8 mouse cellular contexts compared by ENCODE assay signal in the genomic region with DNA sequence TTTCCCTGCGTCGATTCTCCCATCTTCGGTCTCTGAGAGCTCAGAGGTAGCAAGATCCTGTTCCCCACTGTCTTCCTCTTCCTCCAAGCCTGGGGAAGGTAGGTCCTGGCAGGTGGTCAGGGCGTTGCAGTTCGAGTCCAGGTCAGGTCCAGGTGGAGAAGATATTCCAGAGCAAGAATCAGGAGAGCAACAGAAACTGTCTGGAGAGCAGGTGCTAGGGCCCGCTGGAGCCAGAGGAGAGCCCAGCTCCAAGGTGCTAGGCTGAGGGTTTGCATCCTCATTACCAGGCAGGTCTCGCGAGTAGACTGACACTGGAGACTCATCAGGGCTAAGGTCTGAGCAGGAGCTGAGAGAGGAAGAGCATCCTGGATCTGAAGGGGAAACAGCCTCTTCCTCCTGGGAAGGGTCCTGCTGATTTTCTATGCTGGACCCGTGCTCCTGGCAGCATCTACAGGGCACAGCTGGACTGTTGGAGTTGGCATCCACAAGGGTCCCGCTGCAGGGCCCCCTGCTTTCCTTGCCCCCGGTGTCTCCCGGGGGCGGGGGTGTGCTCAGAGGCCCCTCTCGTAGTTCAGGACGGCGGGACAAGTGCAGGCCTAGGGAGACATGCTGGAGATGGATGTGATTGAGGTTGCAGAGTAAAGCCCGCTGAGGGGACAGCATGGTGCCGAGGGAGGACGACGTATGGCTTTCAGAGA. TPM values are rescaled to one million over a fixed set of nuclear protein-coding genes. Genes with fewer than 3 reads are reported as not detected.
DNase-seq lines count a peak whose midpoint lies in the region; ATAC-seq and TF ChIP-seq lines count a peak whose summit lies in the region.

No protein-coding gene starts in this region.

- H3K9me3 ChIP-seq in heart, postnatal 0 days (replicated peaks; ENCODE audit: control insufficient read depth, low read length), result no peaks in the 10 kb centered on the region
- no peaks in the 10 kb centered on the region for H3K9me3 ChIP-seq in hindbrain, embryonic 12.5 days (replicated peaks)
- no peaks in the 10 kb centered on the region for H3K9me3 ChIP-seq in midbrain, postnatal 0 days (ENCODE audit: low read length)

- H3K27ac ChIP-seq in heart, postnatal 0 days (ENCODE audit: low read depth), result no peak overlapping the region
- peak overlapping the region; percentile 34 for H3K27ac ChIP-seq in cerebellum, adult 2 months (ENCODE audit: insufficient read depth, low read length)
- H3K27ac ChIP-seq in hindbrain, embryonic 12.5 days, result peak overlapping the region; percentile 71
- peak overlapping the region; percentile 59 for H3K27ac ChIP-seq in midbrain, postnatal 0 days (ENCODE audit: low read depth, low read length)

- TF ChIP-seq EP300 in heart, postnatal 0 days (IDR thresholded peaks at IDR 0.05; ENCODE audit: low read depth), result no peak

- 0 out of 2 replicates have a peak overlapping the region, but pooled peaks have one; percentile 95 for H3K4me2 ChIP-seq in heart, postnatal 0 days (ENCODE audit: low read depth, low read length)
- peak overlapping the region; percentile 98 for H3K4me2 ChIP-seq in hindbrain, embryonic 12.5 days (replicated peaks)
- peak overlapping the region; percentile 98 for H3K4me2 ChIP-seq in midbrain, postnatal 0 days (ENCODE audit: low read depth, low read length, poor library complexity, severe bottlenecking)

- ATAC-seq in heart, postnatal 0 days (ENCODE audit: insufficient read depth, low read depth), result no peak
- ATAC-seq in hindbrain, embryonic 12.5 days (ENCODE audit: low FRiP score), result no peak
- no peak for ATAC-seq in midbrain, postnatal 0 days (ENCODE audit: low FRiP score)
- no peak for ATAC-seq in activated CD4-positive, CD25-positive, alpha-beta regulatory T cell, adult 4 months

- DNase-seq in heart, postnatal 0 days (ENCODE audit: low spot score), result no peak
- no peak for DNase-seq in heart, postnatal 25 days (ENCODE audit: low spot score)
- peak; percentile 38 to 57 for DNase-seq in cerebellum, adult 2 months
- no peak for DNase-seq in midbrain, postnatal 0 days (ENCODE audit: low spot score)
- DNase-seq in urinary bladder, adult 18-20 months (ENCODE audit: low spot score in 2 of 2), result no peak
- no peak for DNase-seq in left cerebral cortex, postnatal 10 days (ENCODE audit: extremely low spot score in 1 of 2, low spot score in 2 of 2)

- H3K4me3 ChIP-seq in heart, postnatal 0 days (ENCODE audit: low read depth, low read length), result peak overlapping the region; percentile 70
- H3K4me3 ChIP-seq in cerebellum, adult 2 months (replicated peaks; ENCODE audit: insufficient read depth, low read depth, low read length), result peak overlapping the region; percentile 72
- peak overlapping the region; percentile 68 for H3K4me3 ChIP-seq in hindbrain, embryonic 12.5 days
- peak overlapping the region; percentile 74 for H3K4me3 ChIP-seq in midbrain, postnatal 0 days (ENCODE audit: low read depth, low read length)

- no peak for TF ChIP-seq POLR2A in cerebellum, adult 2 months (IDR thresholded peaks at IDR 0.05; ENCODE audit: borderline replicate concordance, insufficient read depth, low read length)

- TF ChIP-seq CTCF in heart, postnatal 0 days (IDR thresholded peaks at IDR 0.05; ENCODE audit: low read depth), result no peak
- no peak for TF ChIP-seq CTCF in cerebellum, adult 2 months (IDR thresholded peaks at IDR 0.05; ENCODE audit: borderline replicate concordance, insufficient read depth, low read depth, low read length)
- TF ChIP-seq CTCF in midbrain, postnatal 0 days (IDR thresholded peaks at IDR 0.05), result no peak

- H3K9ac ChIP-seq in heart, postnatal 0 days (replicated peaks; ENCODE audit: low read depth, low read length), result no peak overlapping the region
- H3K9ac ChIP-seq in hindbrain, embryonic 12.5 days, result peak overlapping the region; percentile 86
- H3K9ac ChIP-seq in midbrain, postnatal 0 days (replicated peaks; ENCODE audit: low read length, poor library complexity, severe bottlenecking), result peak overlapping the region; percentile 84

- H3K4me1 ChIP-seq in heart, postnatal 0 days (ENCODE audit: control insufficient read depth, insufficient read depth), result peaks cover 9% of the 10 kb centered on the region; the same call in 1 of the 2 replicates
- peaks cover 7% of the 10 kb centered on the region; the same call in 1 of the 2 replicates for H3K4me1 ChIP-seq in cerebellum, adult 2 months (ENCODE audit: control insufficient read depth, insufficient read depth, low read length)
- H3K4me1 ChIP-seq in hindbrain, embryonic 12.5 days, result peaks cover 42% of the 10 kb centered on the region
- peaks cover 9% of the 10 kb centered on the region; the same call in 1 of the 2 replicates for H3K4me1 ChIP-seq in midbrain, postnatal 0 days (ENCODE audit: insufficient read depth, low read length)

- intact Hi-C loops in heart, postnatal 25 days (cut with DNase I), result loop anchor here (2.0 to 5.0 kb wide), 2 partner anchors 75 to 125 kb away; no protein-coding TSS in a partner anchor
- intact Hi-C loops in left cerebral cortex, postnatal 10 days (cut with DNase I), result loop anchor here (2.0 kb wide), 1 partner anchor 67 kb away; no protein-coding TSS in a partner anchor

- peaks cover 27% of the 10 kb centered on the region for H3K27me3 ChIP-seq in heart, postnatal 0 days (ENCODE audit: control insufficient read depth, insufficient read depth, low read length)
- no peaks in the 10 kb centered on the region for H3K27me3 ChIP-seq in cerebellum, adult 2 months (ENCODE audit: control insufficient read depth, insufficient read depth, low read length)
- peaks cover 34% of the 10 kb centered on the region for H3K27me3 ChIP-seq in hindbrain, embryonic 12.5 days
- H3K27me3 ChIP-seq in midbrain, postnatal 0 days (ENCODE audit: insufficient read depth, low read length), result no peaks in the 10 kb centered on the region

- 11% methylated on average over 20 of the region's 20 CpGs for WGBS in heart, postnatal 0 days
- WGBS in cerebellum, adult 2 months, result 6% methylated on average over 20 of the region's 20 CpGs
- WGBS in hindbrain, embryonic 12.5 days, result 7% methylated on average over 20 of the region's 20 CpGs
- WGBS in midbrain, postnatal 0 days, result 9% methylated on average over 20 of the region's 20 CpGs

- H3K36me3 ChIP-seq in heart, postnatal 0 days (replicated peaks; ENCODE audit: control insufficient read depth, insufficient read depth, low read length), result peaks cover 11% of the 10 kb centered on the region
- H3K36me3 ChIP-seq in hindbrain, embryonic 12.5 days, result peaks cover 40% of the 10 kb centered on the region
- H3K36me3 ChIP-seq in midbrain, postnatal 0 days (ENCODE audit: insufficient read depth, low read length), result peaks cover 42% of the 10 kb centered on the region

RNA-seq across cellular contexts. Expression of a gene that starts 1.2 kb away (rescaled TPM):
- 8.7 and 9.8 TPM in 2 replicates for total RNA-seq in heart, postnatal 0 days (2014; rRNA removed; ENCODE audit: low replicate concordance)
- polyA plus RNA-seq in heart, postnatal 0 days (2015; fragmentation: Nextera tagmentation; extraction: Ambion mirVana), result 8.5 and 8.6 TPM in 2 replicates
- 10 to 100 TPM; 20.0 to 22.5 TPM for total RNA-seq in heart, postnatal 25 days (2021)
- polyA plus RNA-seq in cerebellum, adult 2 months (2012; rRNA removed), result 164 and 169 TPM in 2 replicates
- 66.9 and 67.1 TPM in 2 replicates for polyA plus RNA-seq in hindbrain, embryonic 12.5 days (2016; fragmentation: Nextera tagmentation; extraction: Ambion mirVana)
- 177 and 187 TPM in 2 replicates for total RNA-seq in midbrain, postnatal 0 days (2014; rRNA removed)
- 103 and 107 TPM in 2 replicates for polyA plus RNA-seq in midbrain, postnatal 0 days (2015; fragmentation: Nextera tagmentation; extraction: Ambion mirVana)
- total RNA-seq in left cerebral cortex, postnatal 10 days (2021), result 100 to 1,000 TPM; 208 to 210 TPM
- 10 to 100 TPM; 54.4 to 70.3 TPM for polyA plus RNA-seq in activated CD4-positive, CD25-positive, alpha-beta regulatory T cell, adult 4 months (2017; shearing (Covaris generic))

RNA-seq across cellular contexts. Expression of a gene that starts 8.9 kb away (rescaled TPM):
- total RNA-seq in heart, postnatal 0 days (2014; rRNA removed; ENCODE audit: low replicate concordance), result not detected in 2 replicates
- not detected in 2 replicates for polyA plus RNA-seq in heart, postnatal 0 days (2015; fragmentation: Nextera tagmentation; extraction: Ambion mirVana)
- not detected for total RNA-seq in heart, postnatal 25 days (2021)
- 0.03 TPM in 1 of 2 replicates, not detected in the other for polyA plus RNA-seq in cerebellum, adult 2 months (2012; rRNA removed)
- polyA plus RNA-seq in hindbrain, embryonic 12.5 days (2016; fragmentation: Nextera tagmentation; extraction: Ambion mirVana), result not detected in 2 replicates
- total RNA-seq in midbrain, postnatal 0 days (2014; rRNA removed), result not detected in 2 replicates
- polyA plus RNA-seq in midbrain, postnatal 0 days (2015; fragmentation: Nextera tagmentation; extraction: Ambion mirVana), result not detected in 2 replicates
- total RNA-seq in left cerebral cortex, postnatal 10 days (2021), result under 1 TPM in 1 of 2 experiments, not detected in 1; 0.19 TPM
- polyA plus RNA-seq in activated CD4-positive, CD25-positive, alpha-beta regulatory T cell, adult 4 months (2017; shearing (Covaris generic)), result under 1 TPM in 1 of 2 experiments, not detected in 1; 0.23 TPM

RNA-seq across cellular contexts. Expression of a gene that starts 9.8 kb away (rescaled TPM):
- 111 and 131 TPM in 2 replicates for total RNA-seq in heart, postnatal 0 days (2014; rRNA removed; ENCODE audit: low replicate concordance)
- 72.8 and 81.1 TPM in 2 replicates for polyA plus RNA-seq in heart, postnatal 0 days (2015; fragmentation: Nextera tagmentation; extraction: Ambion mirVana)
- 10 to 100 TPM; 20.7 to 22.3 TPM for total RNA-seq in heart, postnatal 25 days (2021)
- polyA plus RNA-seq in cerebellum, adult 2 months (2012; rRNA removed), result 107 and 113 TPM in 2 replicates
- polyA plus RNA-seq in hindbrain, embryonic 12.5 days (2016; fragmentation: Nextera tagmentation; extraction: Ambion mirVana), result 284 TPM in 2 replicates
- total RNA-seq in midbrain, postnatal 0 days (2014; rRNA removed), result 382 and 401 TPM in 2 replicates
- polyA plus RNA-seq in midbrain, postnatal 0 days (2015; fragmentation: Nextera tagmentation; extraction: Ambion mirVana), result 407 and 423 TPM in 2 replicates
- 100 to 1,000 TPM; 165 to 177 TPM for total RNA-seq in left cerebral cortex, postnatal 10 days (2021)
- polyA plus RNA-seq in activated CD4-positive, CD25-positive, alpha-beta regulatory T cell, adult 4 months (2017; shearing (Covaris generic)), result 10 to 100 TPM; 75.1 to 83.8 TPM

RNA-seq across cellular contexts. Expression of a gene that starts 44.0 kb away (rescaled TPM):
- total RNA-seq in heart, postnatal 0 days (2014; rRNA removed; ENCODE audit: low replicate concordance), result not detected in 2 replicates
- 0.04 TPM in 1 of 2 replicates, not detected in the other for polyA plus RNA-seq in heart, postnatal 0 days (2015; fragmentation: Nextera tagmentation; extraction: Ambion mirVana)
- not detected for total RNA-seq in heart, postnatal 25 days (2021)
- polyA plus RNA-seq in cerebellum, adult 2 months (2012; rRNA removed), result 0.03 and 0.07 TPM in 2 replicates
- 0.25 and 0.96 TPM in 2 replicates for polyA plus RNA-seq in hindbrain, embryonic 12.5 days (2016; fragmentation: Nextera tagmentation; extraction: Ambion mirVana)
- total RNA-seq in midbrain, postnatal 0 days (2014; rRNA removed), result 0.47 TPM in 1 of 2 replicates, not detected in the other
- polyA plus RNA-seq in midbrain, postnatal 0 days (2015; fragmentation: Nextera tagmentation; extraction: Ambion mirVana), result 0.05 and 0.10 TPM in 2 replicates
- not detected for total RNA-seq in left cerebral cortex, postnatal 10 days (2021)
- not detected for polyA plus RNA-seq in activated CD4-positive, CD25-positive, alpha-beta regulatory T cell, adult 4 months (2017; shearing (Covaris generic))

Comparison
In these comparisons a context has a peak if more than half of its experiments do, and no peak if none do; other contexts are left out.
1. DNase-seq: peak in cerebellum, adult 2 months (2 of 2); none in heart, postnatal 0 days (single experiment), heart, postnatal 25 days (single experiment), midbrain, postnatal 0 days (single experiment), urinary bladder, adult 18-20 months (0 of 2) and left cerebral cortex, postnatal 10 days (0 of 2).
2. Peak in every context shown above with its lines, with median percentiles within 50 percentile points of each other: H3K4me2 ChIP-seq and H3K4me3 ChIP-seq.